Mouse (Mus musculus) adrenal gland, adult 2 months (tissue): ENCODE data around the gene Aff3. TPM values are rescaled to one million over a fixed set of nuclear protein-coding genes. Genes with fewer than 3 reads are reported as not detected.

ENCODE experiments used
- DNase-seq: peaks from one replicate; pipeline ENCODE4 v3.0.0; 2021
- polyA plus RNA-seq: library from polyadenylated mRNA; depleted of rRNA; stranded (reverse); fragments of >200 nt; gene quantifications from 2 replicates; pipeline ENCODE4 v1.2.3, GENCODE M21; 2012
- total RNA-seq, 2 experiments: library from RNA; stranded (reverse); gene quantifications; 2 replicates each; pipeline ENCODE4 v1.2.3; 2021

Aff3 gene
- total and polyA plus RNA-seq, 3 experiments: 2.9 to 3.5 (median 3.0) TPM

- DNase-seq: peak; percentile 43
These were observed 119.3 kb downstream of the Aff3 start for GRCm38 (mm10) chr1:38545282-38545945.

GRCm38 (mm10) chr1:38544501-38544900, 120.3 kb downstream of the Aff3 start:
- no peak for DNase-seq

GRCm38 (mm10) chr1:38541536-38541935, 123.2 kb downstream of the Aff3 start:
- no peak for DNase-seq

GRCm38 (mm10) chr1:38536929-38537540, 127.7 kb downstream of the Aff3 start:
- DNase-seq: no peak

- DNase-seq: no peak
These were observed 132.2 kb downstream of the Aff3 start for GRCm38 (mm10) chr1:38532581-38532980.

- no peak for DNase-seq
These were observed 136.1 kb downstream of the Aff3 start for GRCm38 (mm10) chr1:38528607-38529006.

GRCm38 (mm10) chr1:38526568-38526967, 138.2 kb downstream of the Aff3 start:
- no peak for DNase-seq

GRCm38 (mm10) chr1:38521651-38522050, 143.1 kb downstream of the Aff3 start:
- no peak for DNase-seq

- no peak for DNase-seq
These were observed 148.5 kb downstream of the Aff3 start for GRCm38 (mm10) chr1:38516225-38516624.

GRCm38 (mm10) chr1:38514634-38515011, 150.1 kb downstream of the Aff3 start:
- DNase-seq: no peak

GRCm38 (mm10) chr1:38513970-38514633, 150.7 kb downstream of the Aff3 start:
- no peak for DNase-seq

- no peak for DNase-seq
These were observed 152.3 kb downstream of the Aff3 start for GRCm38 (mm10) chr1:38512258-38513081.

- DNase-seq: no peak
These were observed 153.7 kb downstream of the Aff3 start for GRCm38 (mm10) chr1:38511076-38511475.

- no peak for DNase-seq
These were observed 155.5 kb downstream of the Aff3 start for GRCm38 (mm10) chr1:38509301-38509700.

GRCm38 (mm10) chr1:38507636-38508179, 157.0 kb downstream of the Aff3 start:
- no peak for DNase-seq

GRCm38 (mm10) chr1:38506396-38506795, 158.4 kb downstream of the Aff3 start:
- no peak for DNase-seq

- DNase-seq: no peak
These were observed 161.2 kb downstream of the Aff3 start for GRCm38 (mm10) chr1:38503431-38504089.

GRCm38 (mm10) chr1:38502797-38503196, 162.0 kb downstream of the Aff3 start:
- DNase-seq: no peak

- no peak for DNase-seq
These were observed 163.5 kb downstream of the Aff3 start for GRCm38 (mm10) chr1:38501231-38501630.

- no peak for DNase-seq
These were observed 165.3 kb downstream of the Aff3 start for GRCm38 (mm10) chr1:38499500-38499899.

- DNase-seq: no peak
These were observed 167.2 kb downstream of the Aff3 start for GRCm38 (mm10) chr1:38497576-38497975.
